Mouse (Mus musculus) myocyte (in vitro differentiated cells): ENCODE data around the gene Metap1.

ENCODE experiments used
- CEBPB ChIP-seq: IDR thresholded peaks from 2 replicates; pipeline ENCODE4 v1.6.1; 2011; ENCODE audit warnings: mild to moderate bottlenecking, moderate library complexity; ENCODE audit not compliant: poor library complexity, insufficient read depth, severe bottlenecking
- E2F4 ChIP-seq: IDR thresholded peaks from one replicate; pipeline ENCODE4 v1.6.1; 2011; ENCODE audit warnings: mild to moderate bottlenecking, control low read depth, moderate library complexity; ENCODE audit not compliant: insufficient read depth
- MAX ChIP-seq: IDR thresholded peaks from one replicate; pipeline ENCODE4 v1.6.1; 2011; ENCODE audit warnings: low read depth, mild to moderate bottlenecking, control low read depth
- MYOD1 ChIP-seq, 3 experiments: IDR thresholded peaks; one replicate each; pipeline ENCODE4 v1.6.1; 2011; ENCODE audit warnings: control low read depth in 2 of 3, low read depth in 2 of 3, mild to moderate bottlenecking in 2 of 3, moderate library complexity in 1 of 3; ENCODE audit not compliant: insufficient read length in 2 of 3, control insufficient read depth in 1 of 3
- MYOG ChIP-seq, 3 experiments: IDR thresholded peaks; one replicate each; pipeline ENCODE4 v1.6.1; 2011; ENCODE audit warnings: control low read depth in 2 of 3, low read depth in 2 of 3, mild to moderate bottlenecking in 2 of 3; ENCODE audit not compliant: insufficient read length in 2 of 3, control insufficient read depth in 1 of 3, insufficient read depth in 1 of 3
- POLR2A ChIP-seq: IDR thresholded peaks from one replicate; pipeline ENCODE4 v1.6.1; 2011; ENCODE audit warnings: low read depth, mild to moderate bottlenecking, control low read depth, moderate library complexity; ENCODE audit not compliant: insufficient read length
- POLR2AphosphoS2 ChIP-seq: IDR thresholded peaks from one replicate; pipeline ENCODE4 v1.6.1; 2011; ENCODE audit warnings: low read depth, control low read depth; ENCODE audit not compliant: insufficient read length
- REST ChIP-seq: IDR thresholded peaks from one replicate; pipeline ENCODE4 v1.6.1; 2011; ENCODE audit warnings: mild to moderate bottlenecking, control low read depth, moderate library complexity; ENCODE audit not compliant: insufficient read depth, insufficient read length
- SRF ChIP-seq: IDR thresholded peaks from one replicate; pipeline ENCODE4 v1.6.1; 2011; ENCODE audit warnings: low read depth; ENCODE audit not compliant: control insufficient read depth, insufficient read length
- TCF12 ChIP-seq: IDR thresholded peaks from one replicate; pipeline ENCODE4 v1.6.1; 2011; ENCODE audit warnings: mild to moderate bottlenecking, control low read depth; ENCODE audit not compliant: poor library complexity, insufficient read depth, severe bottlenecking
- TCF3 ChIP-seq: IDR thresholded peaks from one replicate; pipeline ENCODE4 v1.6.1; 2011; ENCODE audit warnings: low read depth, control low read depth; ENCODE audit not compliant: insufficient read length
- USF1 ChIP-seq: IDR thresholded peaks from one replicate; pipeline ENCODE4 v1.6.1; 2011; ENCODE audit warnings: low read depth, mild to moderate bottlenecking, control low read depth, moderate library complexity

- TF ChIP-seq POLR2A, result peak; percentile 89
- TF ChIP-seq TCF12, result no peak
- TF ChIP-seq REST, result no peak
- TF ChIP-seq MAX, result no peak
- TF ChIP-seq POLR2AphosphoS2, result peak; percentile 95
- TF ChIP-seq E2F4, result no peak
- TF ChIP-seq CEBPB, result no peak
- TF ChIP-seq MYOD1 (IDR thresholded peaks at IDR 0.05; ENCODE audit: control insufficient read depth in 1 of 3, insufficient read length in 2 of 3, low read depth in 2 of 3), result no peak
- TF ChIP-seq USF1, result peak; percentile 98
- no peak for TF ChIP-seq TCF3
- TF ChIP-seq MYOG (IDR thresholded peaks at IDR 0.05; ENCODE audit: control insufficient read depth in 1 of 3, insufficient read depth in 1 of 3, insufficient read length in 2 of 3, low read depth in 2 of 3), result peak in 1 of 3 experiments; percentile 58
- TF ChIP-seq SRF, result no peak
Measured at GRCm38 (mm10) chr3:138526916-138527666, 37.8 kb upstream of the Metap1 start.
